Comparison of ENCODE assay signal across 1 mouse cellular context in genomic region chr8:105708675-105709074, GRCm38 (mm10).
TF ChIP-seq lines count a peak whose summit lies in the region.

No protein-coding gene starts in this region.

TF ChIP-seq in myocyte, 11 proteins besides CTCF, POLR2A, EP300 and RAD21:
- no peak for TF ChIP-seq MAX (IDR thresholded peaks at IDR 0.05; ENCODE audit: low read depth)
- no peak for TF ChIP-seq MYOG (IDR thresholded peaks at IDR 0.05; ENCODE audit: control insufficient read depth in 1 of 3, insufficient read depth in 1 of 3, insufficient read length in 2 of 3, low read depth in 2 of 3)
TF ChIP-seq in myocyte: peak in this region for 0.
